Mouse (Mus musculus): ENCODE data around the gene Vangl2. TPM values are rescaled to one million over a fixed set of nuclear protein-coding genes. Genes with fewer than 3 reads are reported as not detected.
"Not testable (repeated sequence)": the region's sequence is repeated elsewhere in the genome, so short reads cannot be mapped to it uniquely, and the experiment has no call there.

The Vangl2 gene
- polyA plus RNA-seq, 1 experiment = 6.9 TPM

DNA sequence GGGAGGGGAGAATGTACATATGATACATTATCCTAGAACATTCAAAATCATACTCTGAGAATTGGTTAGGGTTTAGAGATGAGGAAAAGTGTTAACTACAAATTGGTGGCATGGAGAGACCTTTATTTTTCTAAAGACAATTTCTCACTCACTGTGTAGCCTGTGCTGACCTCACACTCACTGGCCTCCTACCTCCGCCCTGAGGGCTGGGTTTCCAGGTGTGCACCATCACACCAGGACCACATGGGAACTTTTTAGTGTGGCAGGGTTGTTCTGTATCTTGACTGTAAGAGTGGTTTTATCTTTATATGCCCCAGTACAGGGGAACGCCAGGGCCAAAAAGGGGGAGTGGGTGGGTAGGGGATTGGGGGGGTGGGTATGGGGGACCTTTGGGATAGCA, 50.4 kb downstream of the Vangl2 start:
- H3K36me3 ChIP-seq (ENCODE audit: control insufficient read depth, insufficient read depth) = no peaks in the 10 kb centered on the region
- H3ac ChIP-seq (ENCODE audit: control insufficient read depth, insufficient read length) = no peak overlapping the region
- TF ChIP-seq MYOD1 (IDR thresholded peaks at IDR 0.05; ENCODE audit: control insufficient read depth in 1 of 3, insufficient read length in 2 of 3, low read depth in 2 of 3) = no peak
- no peak for TF ChIP-seq CEBPB (IDR thresholded peaks at IDR 0.05; ENCODE audit: insufficient read depth, poor library complexity, severe bottlenecking)
- no peak for TF ChIP-seq REST (IDR thresholded peaks at IDR 0.05; ENCODE audit: insufficient read depth, insufficient read length)
- no peak for TF ChIP-seq SRF (IDR thresholded peaks at IDR 0.05; ENCODE audit: control insufficient read depth, insufficient read length, low read depth)
- no peak for TF ChIP-seq MAX (IDR thresholded peaks at IDR 0.05; ENCODE audit: low read depth)
- no peak for TF ChIP-seq E2F4 (IDR thresholded peaks at IDR 0.05; ENCODE audit: insufficient read depth)
- TF ChIP-seq POLR2AphosphoS2 (IDR thresholded peaks at IDR 0.05; ENCODE audit: insufficient read length, low read depth) = no peak
- no peak for TF ChIP-seq TCF12 (IDR thresholded peaks at IDR 0.05; ENCODE audit: insufficient read depth, poor library complexity, severe bottlenecking)
- no peak for TF ChIP-seq USF1 (IDR thresholded peaks at IDR 0.05; ENCODE audit: low read depth)
- no peak for TF ChIP-seq POLR2A (IDR thresholded peaks at IDR 0.05; ENCODE audit: insufficient read length, low read depth)
- no peak for TF ChIP-seq TCF3 (IDR thresholded peaks at IDR 0.05; ENCODE audit: insufficient read length, low read depth)
- TF ChIP-seq MYOG (IDR thresholded peaks at IDR 0.05; ENCODE audit: control insufficient read depth in 1 of 3, insufficient read depth in 1 of 3, insufficient read length in 2 of 3, low read depth in 2 of 3) = no peak
- no peaks in the 10 kb centered on the region for H3K27me3 ChIP-seq (ENCODE audit: control insufficient read depth, insufficient read depth, insufficient read length)
- no peak overlapping the region for H3K4me2 ChIP-seq (ENCODE audit: low read depth)
- H3K4me3 ChIP-seq = no peak overlapping the region
- H3K79me2 ChIP-seq (ENCODE audit: control insufficient read depth, insufficient read depth) = no peaks in the 10 kb centered on the region

GRCm38 (mm10) chr1:171976826-171977539, 51.3 kb downstream of the Vangl2 start:
- H3K36me3 ChIP-seq (ENCODE audit: control insufficient read depth, insufficient read depth) = no peaks in the 10 kb centered on the region
- no peak overlapping the region for H3K4me3 ChIP-seq
- no peak overlapping the region for H3ac ChIP-seq (ENCODE audit: control insufficient read depth, insufficient read length)
- no peak overlapping the region for H3K4me2 ChIP-seq (ENCODE audit: low read depth)
- TF ChIP-seq MAX (IDR thresholded peaks at IDR 0.05; ENCODE audit: low read depth) = no peak
- no peak for TF ChIP-seq SRF (IDR thresholded peaks at IDR 0.05; ENCODE audit: control insufficient read depth, insufficient read length, low read depth)
- no peak for TF ChIP-seq TCF12 (IDR thresholded peaks at IDR 0.05; ENCODE audit: insufficient read depth, poor library complexity, severe bottlenecking)
- no peak for TF ChIP-seq TCF3 (IDR thresholded peaks at IDR 0.05; ENCODE audit: insufficient read length, low read depth)
- no peak for TF ChIP-seq CEBPB (IDR thresholded peaks at IDR 0.05; ENCODE audit: insufficient read depth, poor library complexity, severe bottlenecking)
- TF ChIP-seq MYOD1 (IDR thresholded peaks at IDR 0.05; ENCODE audit: control insufficient read depth in 1 of 3, insufficient read length in 2 of 3, low read depth in 2 of 3) = no peak
- no peak for TF ChIP-seq USF1 (IDR thresholded peaks at IDR 0.05; ENCODE audit: low read depth)
- TF ChIP-seq MYOG (IDR thresholded peaks at IDR 0.05; ENCODE audit: control insufficient read depth in 1 of 3, insufficient read depth in 1 of 3, insufficient read length in 2 of 3, low read depth in 2 of 3) = no peak
- TF ChIP-seq REST (IDR thresholded peaks at IDR 0.05; ENCODE audit: insufficient read depth, insufficient read length) = no peak
- no peak for TF ChIP-seq POLR2A (IDR thresholded peaks at IDR 0.05; ENCODE audit: insufficient read length, low read depth)
- no peak for TF ChIP-seq POLR2AphosphoS2 (IDR thresholded peaks at IDR 0.05; ENCODE audit: insufficient read length, low read depth)
- TF ChIP-seq E2F4 (IDR thresholded peaks at IDR 0.05; ENCODE audit: insufficient read depth) = no peak
- H3K27me3 ChIP-seq (ENCODE audit: control insufficient read depth, insufficient read depth, insufficient read length) = no peaks in the 10 kb centered on the region
- H3K79me2 ChIP-seq (ENCODE audit: control insufficient read depth, insufficient read depth) = no peaks in the 10 kb centered on the region

GRCm38 (mm10) chr1:171975831-171976230, 52.4 kb downstream of the Vangl2 start:
- H3K4me2 ChIP-seq (ENCODE audit: low read depth) = no peak overlapping the region
- no peak for TF ChIP-seq MAX (IDR thresholded peaks at IDR 0.05; ENCODE audit: low read depth)
- no peak for TF ChIP-seq POLR2A (IDR thresholded peaks at IDR 0.05; ENCODE audit: insufficient read length, low read depth)
- no peak for TF ChIP-seq USF1 (IDR thresholded peaks at IDR 0.05; ENCODE audit: low read depth)
- no peak for TF ChIP-seq TCF3 (IDR thresholded peaks at IDR 0.05; ENCODE audit: insufficient read length, low read depth)
- no peak for TF ChIP-seq POLR2AphosphoS2 (IDR thresholded peaks at IDR 0.05; ENCODE audit: insufficient read length, low read depth)
- no peak for TF ChIP-seq MYOG (IDR thresholded peaks at IDR 0.05; ENCODE audit: control insufficient read depth in 1 of 3, insufficient read depth in 1 of 3, insufficient read length in 2 of 3, low read depth in 2 of 3)
- TF ChIP-seq CEBPB (IDR thresholded peaks at IDR 0.05; ENCODE audit: insufficient read depth, poor library complexity, severe bottlenecking) = no peak
- no peak for TF ChIP-seq SRF (IDR thresholded peaks at IDR 0.05; ENCODE audit: control insufficient read depth, insufficient read length, low read depth)
- no peak for TF ChIP-seq MYOD1 (IDR thresholded peaks at IDR 0.05; ENCODE audit: control insufficient read depth in 1 of 3, insufficient read length in 2 of 3, low read depth in 2 of 3)
- no peak for TF ChIP-seq TCF12 (IDR thresholded peaks at IDR 0.05; ENCODE audit: insufficient read depth, poor library complexity, severe bottlenecking)
- no peaks in the 10 kb centered on the region for H3K27me3 ChIP-seq (ENCODE audit: control insufficient read depth, insufficient read depth, insufficient read length)
- H3K4me3 ChIP-seq = no peak overlapping the region
- H3ac ChIP-seq (ENCODE audit: control insufficient read depth, insufficient read length) = no peak overlapping the region
- no peaks in the 10 kb centered on the region for H3K36me3 ChIP-seq (ENCODE audit: control insufficient read depth, insufficient read depth)
- no peaks in the 10 kb centered on the region for H3K79me2 ChIP-seq (ENCODE audit: control insufficient read depth, insufficient read depth)

- Histone ChIP-seq H3K36me3 (ENCODE audit: control insufficient read depth, insufficient read depth) (no peaks in the 10 kb centered on the region), H3K27me3 (ENCODE audit: control insufficient read depth, insufficient read depth, insufficient read length) (no peaks in the 10 kb centered on the region), H3K4me2 (ENCODE audit: low read depth) (no peak overlapping the region), H3K79me2 (ENCODE audit: control insufficient read depth, insufficient read depth) (no peaks in the 10 kb centered on the region), H3ac (ENCODE audit: control insufficient read depth, insufficient read length) (no peak overlapping the region), H3K4me3 (no peak overlapping the region)
- TF ChIP-seq E2F4 (IDR thresholded peaks at IDR 0.05; ENCODE audit: insufficient read depth) (no peak), REST (IDR thresholded peaks at IDR 0.05; ENCODE audit: insufficient read depth, insufficient read length) (no peak)
These were observed 52.9 kb downstream of the Vangl2 start for GRCm38 (mm10) chr1:171975377-171975776.

DNA sequence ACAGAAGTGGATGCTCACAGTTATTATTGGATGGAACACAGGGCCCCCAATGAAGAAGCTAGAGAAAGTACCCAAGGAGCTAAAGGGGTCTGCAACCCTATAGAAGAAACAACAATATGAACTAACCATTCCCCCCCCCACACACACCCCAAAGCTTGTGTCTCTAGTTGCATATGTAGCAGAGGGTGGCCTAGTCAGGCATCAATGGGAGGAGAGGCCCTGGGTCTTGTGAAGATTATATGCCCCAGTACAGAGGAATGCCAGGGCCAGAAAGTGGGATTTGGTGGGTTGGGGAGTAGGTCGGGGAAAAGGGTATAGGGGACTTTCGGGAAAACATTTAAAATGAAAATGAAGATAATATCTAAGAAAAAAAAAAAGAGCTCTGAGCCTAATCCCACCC, 53.9 kb downstream of the Vangl2 start:
- H3K4me2 ChIP-seq (ENCODE audit: low read depth); H3ac ChIP-seq (ENCODE audit: control insufficient read depth, insufficient read length); H3K4me3 ChIP-seq; H3K36me3 ChIP-seq (ENCODE audit: control insufficient read depth, insufficient read depth); H3K79me2 ChIP-seq (ENCODE audit: control insufficient read depth, insufficient read depth); H3K27me3 ChIP-seq (ENCODE audit: control insufficient read depth, insufficient read depth, insufficient read length): not testable (repeated sequence)

All from myocyte (in vitro differentiated cells).